Mouse (Mus musculus) left cerebral cortex, adult 9 months (tissue): ENCODE measurements around the gene Card14.

ENCODE experiments used
- DNase-seq, 2 experiments: peaks; one replicate each; pipeline ENCODE4 v3.0.0; 2022; ENCODE audit warnings: low spot score in 2 of 2

Gene Card14

GRCm38 (mm10) chr11:119300986-119301385 lies 6.6 kb upstream of the Card14 start:
- no peak for DNase-seq

GRCm38 (mm10) chr11:119304904-119305712 lies 2.5 kb upstream of the Card14 start:
- no peak for DNase-seq

- DNase-seq, result no peak
These were observed 558 bp upstream of the Card14 start for GRCm38 (mm10) chr11:119306762-119307657.

- no peak for DNase-seq
These were observed 348 bp downstream of the Card14 start for GRCm38 (mm10) chr11:119307916-119308315.

GRCm38 (mm10) chr11:119310621-119311020 lies 3.1 kb downstream of the Card14 start:
- no peak for DNase-seq

- DNase-seq, result no peak
These were observed 6.8 kb downstream of the Card14 start for GRCm38 (mm10) chr11:119314252-119314936.

- DNase-seq, result no peak
These were observed 9.2 kb downstream of the Card14 start for GRCm38 (mm10) chr11:119316720-119317119.

GRCm38 (mm10) chr11:119322521-119322920 lies 15.0 kb downstream of the Card14 start:
- no peak for DNase-seq

GRCm38 (mm10) chr11:119325068-119325467 lies 17.5 kb downstream of the Card14 start:
- DNase-seq, result no peak

- DNase-seq, result peak in 1 of 2 experiments; percentile 34
These were observed 23.0 kb downstream of the Card14 start for GRCm38 (mm10) chr11:119330592-119330991.

- DNase-seq, result no peak
These were observed 24.4 kb downstream of the Card14 start for GRCm38 (mm10) chr11:119331970-119332369.

- no peak for DNase-seq
These were observed 30.9 kb downstream of the Card14 start for GRCm38 (mm10) chr11:119338271-119339059.

GRCm38 (mm10) chr11:119339179-119339578 lies 31.6 kb downstream of the Card14 start:
- DNase-seq, result no peak

- DNase-seq, result peak in 1 of 2 experiments; percentile 81
These were observed 32.1 kb downstream of the Card14 start for GRCm38 (mm10) chr11:119339637-119340036.

- no peak for DNase-seq
These were observed 36.6 kb downstream of the Card14 start for GRCm38 (mm10) chr11:119344178-119344577.

GRCm38 (mm10) chr11:119344865-119345264 lies 37.3 kb downstream of the Card14 start:
- DNase-seq, result no peak

- DNase-seq, result no peak
These were observed 39.6 kb downstream of the Card14 start for GRCm38 (mm10) chr11:119347125-119347524.

- DNase-seq, result no peak
These were observed 44.5 kb downstream of the Card14 start for GRCm38 (mm10) chr11:119352113-119352512.

GRCm38 (mm10) chr11:119353946-119354345 lies 46.4 kb downstream of the Card14 start:
- no peak for DNase-seq

GRCm38 (mm10) chr11:119354798-119355442 lies 47.4 kb downstream of the Card14 start:
- peak in 1 of 2 experiments; percentile 35 for DNase-seq
